Mouse (Mus musculus): ENCODE data around the gene Spindoc. TPM values are rescaled to one million over a fixed set of nuclear protein-coding genes. Genes with fewer than 3 reads are reported as not detected.

The Spindoc gene
- polyA plus RNA-seq, 1 experiment from 2014 or later = 2.2 TPM

GRCm38 (mm10) chr19:7306968-7307367 is 75.8 kb downstream of the Spindoc start:
- H3K4me3 ChIP-seq (ENCODE audit: low read depth, low read length) = no peak overlapping the region
- H3K4me2 ChIP-seq (ENCODE audit: low read depth, low read length) = no peak overlapping the region
- H3K4me1 ChIP-seq (ENCODE audit: insufficient read depth) = peaks cover 76% of the 10 kb centered on the region
- 48% methylated on average over 3 of the region's 3 CpGs for whole genome bisulfite sequencing (ENCODE audit: insufficient replicate concordance)
- peak overlapping the region; percentile 22; the same call in 1 of the 2 replicates for H3K27ac ChIP-seq (ENCODE audit: low read depth)
- H3K27me3 ChIP-seq (ENCODE audit: insufficient read depth, low read length) = no peaks in the 10 kb centered on the region
- H3K9me3 ChIP-seq (ENCODE audit: low read length) = no peaks in the 10 kb centered on the region
- H3K9ac ChIP-seq (replicated peaks) = no peak overlapping the region
- no peaks in the 10 kb centered on the region for H3K36me3 ChIP-seq (replicated peaks; ENCODE audit: insufficient read depth, low read length)
- peak; percentile 27 for ATAC-seq
- DNase-seq = no peak
- TF ChIP-seq EP300 (IDR thresholded peaks at IDR 0.05; ENCODE audit: low read depth) = no peak
- TF ChIP-seq CTCF (IDR thresholded peaks at IDR 0.05; ENCODE audit: low read depth) = 0 out of 2 replicates have a peak, but pooled peaks have one; percentile 4

GRCm38 (mm10) chr19:7305380-7306310 is 77.1 kb downstream of the Spindoc start:
- no peak for ATAC-seq
- WGBS (ENCODE audit: insufficient replicate concordance) = 63% methylated on average over 10 of the region's 11 CpGs
- TF ChIP-seq CTCF (IDR thresholded peaks at IDR 0.05; ENCODE audit: low read depth) (no peak), EP300 (IDR thresholded peaks at IDR 0.05; ENCODE audit: low read depth) (no peak)
- no peak overlapping the region for H3K4me3 ChIP-seq (ENCODE audit: low read depth, low read length)
- H3K4me1 ChIP-seq (ENCODE audit: insufficient read depth) = peaks cover 65% of the 10 kb centered on the region
- H3K27ac ChIP-seq (ENCODE audit: low read depth) = no peak overlapping the region
- no peak overlapping the region for H3K4me2 ChIP-seq (ENCODE audit: low read depth, low read length)
- DNase-seq = no peak
- no peaks in the 10 kb centered on the region for H3K36me3 ChIP-seq (replicated peaks; ENCODE audit: insufficient read depth, low read length)
- no peak overlapping the region for H3K9ac ChIP-seq (replicated peaks)
- H3K9me3 ChIP-seq (ENCODE audit: low read length) = no peaks in the 10 kb centered on the region
- no peaks in the 10 kb centered on the region for H3K27me3 ChIP-seq (ENCODE audit: insufficient read depth, low read length)

DNA sequence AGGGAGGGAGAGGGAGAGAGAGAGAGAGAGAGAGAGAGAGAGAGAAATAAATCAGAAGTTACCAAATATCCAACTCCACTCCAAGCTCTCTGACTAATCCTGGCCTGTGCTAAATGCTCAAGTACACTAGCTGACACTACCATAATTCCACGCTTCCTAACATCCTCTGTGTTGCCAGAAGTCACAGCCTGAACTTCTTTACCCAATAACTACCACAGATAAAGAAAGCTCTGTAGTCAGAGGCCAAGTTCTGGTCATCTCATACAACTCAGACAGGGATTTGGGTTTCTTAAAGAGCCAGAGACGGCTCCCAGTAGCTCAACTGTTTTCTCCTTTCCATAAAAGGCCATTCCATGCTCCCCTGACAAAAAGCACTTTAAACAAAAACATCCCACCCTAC is 78.0 kb downstream of the Spindoc start:
- 81% methylated on average over 2 of the region's 2 CpGs for WGBS (ENCODE audit: insufficient replicate concordance)
- DNase-seq = no peak
- Histone ChIP-seq H3K9ac (replicated peaks) (no peak overlapping the region), H3K4me1 (ENCODE audit: insufficient read depth) (peaks cover 57% of the 10 kb centered on the region), H3K4me3 (ENCODE audit: low read depth, low read length) (no peak overlapping the region), H3K4me2 (ENCODE audit: low read depth, low read length) (no peak overlapping the region), H3K9me3 (ENCODE audit: low read length) (no peaks in the 10 kb centered on the region), H3K36me3 (replicated peaks; ENCODE audit: insufficient read depth, low read length) (no peaks in the 10 kb centered on the region), H3K27me3 (ENCODE audit: insufficient read depth, low read length) (no peaks in the 10 kb centered on the region), H3K27ac (ENCODE audit: low read depth) (no peak overlapping the region)
- TF ChIP-seq CTCF (IDR thresholded peaks at IDR 0.05; ENCODE audit: low read depth) (no peak), EP300 (IDR thresholded peaks at IDR 0.05; ENCODE audit: low read depth) (no peak)
- ATAC-seq = no peak

Small RNA genes lying within 50 kb of the gene (microRNA-seq; reads per million reads assigned to microRNA genes)
- gene Mir6991 = 2.4 reads per million

Other genes with a start within 250 kb of the Spindoc start
- 55.0 and 57.9 TPM in 2 replicates for gene Otub1, start 176.7 kb downstream of the Spindoc start, polyA plus RNA-seq (2015; fragmentation: Nextera tagmentation; extraction: Ambion mirVana)
- gene Cox8a, start 165.4 kb downstream of the Spindoc start, polyA plus RNA-seq (2015; fragmentation: Nextera tagmentation; extraction: Ambion mirVana) = 1,162 and 1,195 TPM in 2 replicates
- 14.7 and 16.5 TPM in 2 replicates for gene Naa40, start 141.8 kb downstream of the Spindoc start, polyA plus RNA-seq (2015; fragmentation: Nextera tagmentation; extraction: Ambion mirVana)
- 0.62 and 0.67 TPM in 2 replicates for gene Rcor2, start 115.7 kb downstream of the Spindoc start, polyA plus RNA-seq (2015; fragmentation: Nextera tagmentation; extraction: Ambion mirVana)
- 11.9 and 12.5 TPM in 2 replicates for gene Mark2, start 41.1 kb downstream of the Spindoc start, polyA plus RNA-seq (2015; fragmentation: Nextera tagmentation; extraction: Ambion mirVana)
- 0.58 and 0.75 TPM in 2 replicates for gene 2700081O15Rik, start 34.6 kb upstream of the Spindoc start, polyA plus RNA-seq (2015; fragmentation: Nextera tagmentation; extraction: Ambion mirVana)
- gene Rtn3, start 100.3 kb upstream of the Spindoc start, polyA plus RNA-seq (2015; fragmentation: Nextera tagmentation; extraction: Ambion mirVana) = 62.2 and 63.0 TPM in 2 replicates
- 7.2 and 7.7 TPM in 2 replicates for gene Atl3, start 111.0 kb upstream of the Spindoc start, polyA plus RNA-seq (2015; fragmentation: Nextera tagmentation; extraction: Ambion mirVana)
- 16.0 and 18.0 TPM in 2 replicates for gene Pla2g16, start 174.5 kb upstream of the Spindoc start, polyA plus RNA-seq (2015; fragmentation: Nextera tagmentation; extraction: Ambion mirVana)
- gene Lgals12, start 224.2 kb upstream of the Spindoc start, polyA plus RNA-seq (2015; fragmentation: Nextera tagmentation; extraction: Ambion mirVana) = not detected in 2 replicates
- not detected in 2 replicates for gene Hrasls5, start 229.5 kb upstream of the Spindoc start, polyA plus RNA-seq (2015; fragmentation: Nextera tagmentation; extraction: Ambion mirVana)